ENCODE assay signal across 8 mouse cellular contexts in genomic region chr10:62577673-62578337, GRCm38 (mm10). TPM values are rescaled to one million over a fixed set of nuclear protein-coding genes. Genes with fewer than 3 reads are reported as not detected.
DNase-seq lines count a peak whose midpoint lies in the region; ATAC-seq and TF ChIP-seq lines count a peak whose summit lies in the region.

No protein-coding gene starts in this region.

- peak overlapping the region; percentile 97 for H3K4me2 ChIP-seq in heart, embryonic 12.5 days
- peak overlapping the region; percentile 88 for H3K4me2 ChIP-seq in intestine, embryonic 14.5 days (ENCODE audit: low read length)
- H3K4me2 ChIP-seq in midbrain, embryonic 15.5 days, result peak overlapping the region; percentile 71

- peak; percentile 81 for ATAC-seq in heart, embryonic 12.5 days (ENCODE audit: insufficient number of reproducible peaks, low FRiP score)
- ATAC-seq in intestine, embryonic 14.5 days (replicated peaks; ENCODE audit: low FRiP score, low TSS enrichment, low read depth), result peak; percentile 82
- ATAC-seq in midbrain, embryonic 15.5 days (replicated peaks), result peak; percentile 84

- no peak for TF ChIP-seq POLR2A in cortical plate, adult 2 months (IDR thresholded peaks at IDR 0.05; ENCODE audit: extremely low read depth, insufficient read depth, low read length)

- peak overlapping the region; percentile 79 for H3K9ac ChIP-seq in heart, embryonic 12.5 days
- peak overlapping the region; percentile 75 for H3K9ac ChIP-seq in intestine, embryonic 14.5 days (ENCODE audit: low read length)
- H3K9ac ChIP-seq in midbrain, embryonic 15.5 days, result peak overlapping the region; percentile 84

- peaks cover 16% of the 10 kb centered on the region for H3K79me3 ChIP-seq in C2C12 (ENCODE audit: low read depth)

- no peaks in the 10 kb centered on the region for H3K27me3 ChIP-seq in heart, embryonic 12.5 days (replicated peaks)
- no peaks in the 10 kb centered on the region for H3K27me3 ChIP-seq in C2C12 (ENCODE audit: control insufficient read depth, insufficient read depth, insufficient read length)
- no peaks in the 10 kb centered on the region for H3K27me3 ChIP-seq in intestine, embryonic 14.5 days (replicated peaks; ENCODE audit: control insufficient read depth, insufficient read depth, low read length)
- no peaks in the 10 kb centered on the region for H3K27me3 ChIP-seq in midbrain, embryonic 15.5 days (replicated peaks)

- intact Hi-C loops in heart, postnatal 25 days (cut with DNase I), result no loop called here

- no peaks in the 10 kb centered on the region for H3K9me3 ChIP-seq in heart, embryonic 12.5 days (replicated peaks)
- no peaks in the 10 kb centered on the region for H3K9me3 ChIP-seq in intestine, embryonic 14.5 days (ENCODE audit: control insufficient read depth, low read length)
- no peaks in the 10 kb centered on the region for H3K9me3 ChIP-seq in midbrain, embryonic 15.5 days

- peaks cover 49% of the 10 kb centered on the region for H3K36me3 ChIP-seq in heart, embryonic 12.5 days
- peaks cover 49% of the 10 kb centered on the region for H3K36me3 ChIP-seq in C2C12 (ENCODE audit: control insufficient read depth, insufficient read depth)
- peaks cover 59% of the 10 kb centered on the region for H3K36me3 ChIP-seq in intestine, embryonic 14.5 days (ENCODE audit: control insufficient read depth, insufficient read depth, low read length)
- peaks cover 42% of the 10 kb centered on the region for H3K36me3 ChIP-seq in midbrain, embryonic 15.5 days (replicated peaks)

- peak overlapping the region; percentile 12; the same call in 1 of the 2 replicates for H3K27ac ChIP-seq in heart, embryonic 12.5 days (ENCODE audit: poor library complexity, severe bottlenecking)
- H3K27ac ChIP-seq in cortical plate, adult 2 months (ENCODE audit: insufficient read depth, low read length), result peak overlapping the region; percentile 51
- H3K27ac ChIP-seq in intestine, embryonic 14.5 days (ENCODE audit: low read depth), result peak overlapping the region; percentile 65
- H3K27ac ChIP-seq in midbrain, embryonic 15.5 days, result peak overlapping the region; percentile 87

- peak overlapping the region; percentile 84 for H3K4me3 ChIP-seq in heart, embryonic 12.5 days
- H3K4me3 ChIP-seq in C2C12 (ENCODE audit: insufficient read depth, poor library complexity, severe bottlenecking), result peak overlapping the region; percentile 87
- peak overlapping the region; percentile 90 for H3K4me3 ChIP-seq in cortical plate, adult 2 months (ENCODE audit: insufficient read depth, low read length)
- H3K4me3 ChIP-seq in intestine, embryonic 14.5 days (ENCODE audit: low read depth, low read length), result peak overlapping the region; percentile 92
- H3K4me3 ChIP-seq in midbrain, embryonic 15.5 days, result peak overlapping the region; percentile 75

- H3ac ChIP-seq in C2C12 (ENCODE audit: control insufficient read depth, insufficient read length, low read depth), result peak overlapping the region; percentile 82

- 1% methylated on average over 54 of the region's 54 CpGs for WGBS in heart, embryonic 12.5 days
- WGBS in intestine, embryonic 14.5 days, result 1% methylated on average over 54 of the region's 54 CpGs
- 1% methylated on average over 54 of the region's 54 CpGs for WGBS in midbrain, embryonic 15.5 days

- TF ChIP-seq CTCF in C2C12 (IDR thresholded peaks at IDR 0.05; ENCODE audit: control insufficient read depth, insufficient read depth, insufficient read length), result no peak
- no peak for TF ChIP-seq CTCF in cortical plate, adult 2 months (IDR thresholded peaks at IDR 0.05; ENCODE audit: extremely low read depth, insufficient read depth, low read length)

- H3K4me1 ChIP-seq in heart, embryonic 12.5 days (replicated peaks), result peaks cover 13% of the 10 kb centered on the region
- H3K4me1 ChIP-seq in cortical plate, adult 2 months (ENCODE audit: control insufficient read depth, insufficient read depth, low read length), result peaks cover 4% of the 10 kb centered on the region; the same call in 1 of the 2 replicates
- H3K4me1 ChIP-seq in intestine, embryonic 14.5 days (replicated peaks; ENCODE audit: control insufficient read depth, insufficient read depth, low read length), result peaks cover 7% of the 10 kb centered on the region
- peaks cover 19% of the 10 kb centered on the region for H3K4me1 ChIP-seq in midbrain, embryonic 15.5 days

- no peak for DNase-seq in heart, postnatal 25 days (ENCODE audit: low spot score)
- no peak for DNase-seq in intestine, embryonic 14.5 days (ENCODE audit: low spot score)
- no peak for DNase-seq in embryo, embryonic 10 days (ENCODE audit: low spot score)
- no peak for DNase-seq in spleen, postnatal 36 days (ENCODE audit: low spot score in 2 of 2)

- peaks cover 28% of the 10 kb centered on the region for H3K79me2 ChIP-seq in C2C12 (ENCODE audit: control insufficient read depth, insufficient read depth)

TF ChIP-seq in C2C12, 6 proteins besides CTCF, POLR2A, EP300 and RAD21:
- TF ChIP-seq MYOG (IDR thresholded peaks at IDR 0.05; ENCODE audit: control insufficient read depth, extremely low read depth, insufficient read length) (no peak), CEBPB (IDR thresholded peaks at IDR 0.05; ENCODE audit: low read depth) (peak; percentile 69), FOSL1 (IDR thresholded peaks at IDR 0.05; ENCODE audit: insufficient read depth, low read length, poor library complexity, severe bottlenecking) (no peak)
TF ChIP-seq in C2C12: peak in this region for 1.

RNA-seq across cellular contexts. Expression of gene Kif1bp, which starts 0.5 kb away (rescaled TPM):
- 34.4 and 38.7 TPM in 2 replicates for polyA plus RNA-seq in heart, embryonic 12.5 days (2016; fragmentation: Nextera tagmentation; extraction: Ambion mirVana)
- 10 to 100 TPM; 36.8 to 41.7 TPM for total RNA-seq in heart, postnatal 25 days (2021)
- polyA plus RNA-seq in C2C12 (2012; fragmentation: generic; extraction: Trizol), result 21.5 TPM
- 141 and 142 TPM in 2 replicates for polyA plus RNA-seq in cortical plate, adult 2 months (2012; rRNA removed)
- 34.9 and 37.2 TPM in 2 replicates for polyA plus RNA-seq in intestine, embryonic 14.5 days (2014; fragmentation: Nextera tagmentation; extraction: Ambion mirVana)
- 76.4 and 77.3 TPM in 2 replicates for polyA plus RNA-seq in midbrain, embryonic 15.5 days (2015; fragmentation: Nextera tagmentation; extraction: Ambion mirVana)

RNA-seq across cellular contexts. Expression of gene Ddx21, which starts 24.3 kb away (rescaled TPM):
- polyA plus RNA-seq in heart, embryonic 12.5 days (2016; fragmentation: Nextera tagmentation; extraction: Ambion mirVana), result 17.3 and 18.6 TPM in 2 replicates
- 10 to 100 TPM; 26.8 to 27.8 TPM for total RNA-seq in heart, postnatal 25 days (2021)
- 55.3 TPM for polyA plus RNA-seq in C2C12 (2012; fragmentation: generic; extraction: Trizol)
- polyA plus RNA-seq in cortical plate, adult 2 months (2012; rRNA removed), result 16.0 and 17.4 TPM in 2 replicates
- polyA plus RNA-seq in intestine, embryonic 14.5 days (2014; fragmentation: Nextera tagmentation; extraction: Ambion mirVana), result 36.7 and 37.1 TPM in 2 replicates
- 13.2 and 15.0 TPM in 2 replicates for polyA plus RNA-seq in midbrain, embryonic 15.5 days (2015; fragmentation: Nextera tagmentation; extraction: Ambion mirVana)

RNA-seq across cellular contexts. Expression of gene Srgn, which starts 50.6 kb away (rescaled TPM):
- 6.0 and 8.5 TPM in 2 replicates for polyA plus RNA-seq in heart, embryonic 12.5 days (2016; fragmentation: Nextera tagmentation; extraction: Ambion mirVana)
- 10 to 100 TPM; 40.2 to 45.4 TPM for total RNA-seq in heart, postnatal 25 days (2021)
- not detected for polyA plus RNA-seq in C2C12 (2012; fragmentation: generic; extraction: Trizol)
- polyA plus RNA-seq in cortical plate, adult 2 months (2012; rRNA removed), result 13.7 and 15.8 TPM in 2 replicates
- 9.8 and 11.8 TPM in 2 replicates for polyA plus RNA-seq in intestine, embryonic 14.5 days (2014; fragmentation: Nextera tagmentation; extraction: Ambion mirVana)
- polyA plus RNA-seq in midbrain, embryonic 15.5 days (2015; fragmentation: Nextera tagmentation; extraction: Ambion mirVana), result 10.5 and 12.1 TPM in 2 replicates

Comparison
In these comparisons a context has a peak if more than half of its experiments do, and no peak if none do; other contexts are left out.
1. H3K27ac ChIP-seq: peak in every context shown above with its lines; median percentile 87 in midbrain, embryonic 15.5 days; 65 in intestine, embryonic 14.5 days; 51 in cortical plate, adult 2 months; 12 in heart, embryonic 12.5 days.